Mouse (Mus musculus) embryonic facial prominence, embryonic 15.5 days (tissue): ENCODE measurements around the gene Rhoq. TPM values are rescaled to one million over a fixed set of nuclear protein-coding genes. Genes with fewer than 3 reads are reported as not detected.

Experiments used
- ATAC-seq: fragments of 200-750 bp; cut with Nextera tagmentation; 2 replicates; pipeline ENCODE4 v1.8.0; 2017; ENCODE audit warnings: low read depth, moderate TSS enrichment; ENCODE audit not compliant: insufficient number of reproducible peaks, low FRiP score, low TSS enrichment
- H3K27ac ChIP-seq: fragments of 300-500 bp; sonication (generic); replicated peaks from 2 replicates; pipeline ENCODE4 v1.5.1; 2015; ENCODE audit warnings: mild to moderate bottlenecking, inconsistent platforms
- H3K27me3 ChIP-seq: fragments of 300-500 bp; sonication (generic); 2 replicates; pipeline ENCODE4 v1.6.1; 2015; ENCODE audit warnings: inconsistent platforms
- H3K36me3 ChIP-seq: fragments of 300-500 bp; sonication (generic); 2 replicates; pipeline ENCODE4 v1.6.1; 2015; ENCODE audit warnings: mild to moderate bottlenecking, inconsistent platforms
- H3K4me1 ChIP-seq: fragments of 300-500 bp; sonication (generic); 2 replicates; pipeline ENCODE4 v1.6.1; 2015; ENCODE audit warnings: inconsistent platforms
- H3K4me2 ChIP-seq: fragments of 300-500 bp; sonication (generic); replicated peaks from 2 replicates; pipeline ENCODE4 v1.6.1; 2015; ENCODE audit warnings: mild to moderate bottlenecking, inconsistent platforms
- H3K4me3 ChIP-seq: fragments of 300-500 bp; sonication (generic); replicated peaks from 2 replicates; pipeline ENCODE4 v1.5.1; 2015; ENCODE audit warnings: mild to moderate bottlenecking, inconsistent platforms
- H3K9ac ChIP-seq: fragments of 300-500 bp; sonication (generic); 2 replicates; pipeline ENCODE4 v1.6.1; 2015; ENCODE audit warnings: inconsistent platforms
- H3K9me3 ChIP-seq: fragments of 300-500 bp; sonication (generic); replicated peaks from 2 replicates; pipeline ENCODE4 v1.6.1; 2016; ENCODE audit warnings: inconsistent platforms
- WGBS: fragments of 180-500 bp; shearing (Covaris S2); methylation state at CpG from one replicate; pipeline ENCODE4 v1.1.7; 2015; 5-methylcytosine and 5-hydroxymethylcytosine counted together
- polyA plus RNA-seq: library from polyadenylated mRNA; unstranded; fragments of >200 nt; fragmentation: Nextera tagmentation; extraction: Ambion mirVana; gene quantifications from 2 replicates; pipeline ENCODE4 v1.2.1, GENCODE M21; 2015

Gene Rhoq
- polyA plus RNA-seq, 1 experiment from 2014 or later, result 24.2 TPM

GRCm38 (mm10) chr17:86962297-86962893 is 487 bp upstream of the Rhoq start:
- peak overlapping the region; percentile 86 for H3K9ac ChIP-seq
- peaks cover 49% of the 10 kb centered on the region for H3K4me1 ChIP-seq
- peak; percentile 52 for ATAC-seq
- no peaks in the 10 kb centered on the region for H3K36me3 ChIP-seq
- no peaks in the 10 kb centered on the region for H3K9me3 ChIP-seq
- WGBS, result under 1% methylated on average over 24 of the region's 24 CpGs
- peak overlapping the region; percentile 80 for H3K4me2 ChIP-seq
- H3K27ac ChIP-seq, result peak overlapping the region; percentile 96
- H3K27me3 ChIP-seq, result no peaks in the 10 kb centered on the region
- H3K4me3 ChIP-seq, result peak overlapping the region; percentile 82

GRCm38 (mm10) chr17:86963586-86963902 is 662 bp downstream of the Rhoq start:
- Histone ChIP-seq H3K9ac (peak overlapping the region; percentile 86), H3K9me3 (no peaks in the 10 kb centered on the region), H3K4me2 (peak overlapping the region; percentile 80), H3K4me1 (peaks cover 61% of the 10 kb centered on the region), H3K36me3 (no peaks in the 10 kb centered on the region), H3K4me3 (peak overlapping the region; percentile 82), H3K27me3 (no peaks in the 10 kb centered on the region), H3K27ac (peak overlapping the region; percentile 96)
- ATAC-seq, result peak; percentile 8; the same call in 1 of the 2 replicates
- WGBS, result under 1% methylated on average over 26 of the region's 26 CpGs

- Histone ChIP-seq H3K4me3 (peak overlapping the region; percentile 82), H3K4me2 (peak overlapping the region; percentile 80), H3K4me1 (peaks cover 63% of the 10 kb centered on the region), H3K27ac (peak overlapping the region; percentile 96), H3K9ac (peak overlapping the region; percentile 86), H3K36me3 (no peaks in the 10 kb centered on the region), H3K27me3 (no peaks in the 10 kb centered on the region), H3K9me3 (no peaks in the 10 kb centered on the region)
- 2% methylated on average over 6 of the region's 6 CpGs for WGBS
- ATAC-seq, result no peak
These were observed 1.2 kb downstream of the Rhoq start for GRCm38 (mm10) chr17:86964041-86964440.

GRCm38 (mm10) chr17:86964502-86964901 is 1.6 kb downstream of the Rhoq start:
- Histone ChIP-seq H3K27me3 (no peaks in the 10 kb centered on the region), H3K4me2 (peak overlapping the region; percentile 80), H3K27ac (peak overlapping the region; percentile 96), H3K9ac (peak overlapping the region; percentile 86; the same call in 1 of the 2 replicates), H3K36me3 (no peaks in the 10 kb centered on the region), H3K9me3 (no peaks in the 10 kb centered on the region), H3K4me3 (peak overlapping the region; percentile 82), H3K4me1 (peaks cover 63% of the 10 kb centered on the region)
- 1% methylated on average over 10 of the region's 10 CpGs for WGBS
- ATAC-seq, result peak; percentile 63

- Histone ChIP-seq H3K4me3 (peak overlapping the region; percentile 82), H3K9ac (no peak overlapping the region), H3K4me1 (peaks cover 63% of the 10 kb centered on the region), H3K27me3 (no peaks in the 10 kb centered on the region), H3K27ac (peak overlapping the region; percentile 96; the same call in 1 of the 2 replicates), H3K36me3 (peaks cover 4% of the 10 kb centered on the region), H3K4me2 (peak overlapping the region; percentile 80), H3K9me3 (no peaks in the 10 kb centered on the region)
- no peak for ATAC-seq
- 59% methylated on average over 8 of the region's 8 CpGs for WGBS
These were observed 2.2 kb downstream of the Rhoq start for GRCm38 (mm10) chr17:86965121-86965520.

GRCm38 (mm10) chr17:86966040-86966439 is 3.2 kb downstream of the Rhoq start:
- Histone ChIP-seq H3K9ac (no peak overlapping the region), H3K27ac (no peak overlapping the region), H3K36me3 (peaks cover 13% of the 10 kb centered on the region), H3K4me3 (no peak overlapping the region), H3K4me1 (peaks cover 63% of the 10 kb centered on the region), H3K4me2 (no peak overlapping the region), H3K27me3 (no peaks in the 10 kb centered on the region), H3K9me3 (no peaks in the 10 kb centered on the region)
- no peak for ATAC-seq
- WGBS, result 82% methylated on average over 10 of the region's 10 CpGs

GRCm38 (mm10) chr17:86967048-86967447 is 4.2 kb downstream of the Rhoq start:
- H3K4me2 ChIP-seq, result no peak overlapping the region
- H3K9ac ChIP-seq, result no peak overlapping the region
- H3K4me3 ChIP-seq, result no peak overlapping the region
- peaks cover 59% of the 10 kb centered on the region for H3K4me1 ChIP-seq
- peaks cover 13% of the 10 kb centered on the region for H3K36me3 ChIP-seq
- H3K27ac ChIP-seq, result peak overlapping the region; percentile 18; the same call in 1 of the 2 replicates
- no peak for ATAC-seq
- WGBS, result 89% methylated on average over 12 of the region's 12 CpGs
- H3K9me3 ChIP-seq, result no peaks in the 10 kb centered on the region
- no peaks in the 10 kb centered on the region for H3K27me3 ChIP-seq

- no peak overlapping the region for H3K4me2 ChIP-seq
- WGBS, result 55% methylated on average over 10 of the region's 10 CpGs
- peak overlapping the region; percentile 18; the same call in 1 of the 2 replicates for H3K27ac ChIP-seq
These were observed 4.9 kb downstream of the Rhoq start for GRCm38 (mm10) chr17:86967536-86968525.

GRCm38 (mm10) chr17:86968581-86968980 is 5.7 kb downstream of the Rhoq start:
- peaks cover 56% of the 10 kb centered on the region for H3K4me1 ChIP-seq
- no peaks in the 10 kb centered on the region for H3K27me3 ChIP-seq
- no peak for ATAC-seq
- H3K9me3 ChIP-seq, result no peaks in the 10 kb centered on the region
- 0 out of 2 replicates have a peak overlapping the region, but pooled peaks have one; percentile 7 for H3K27ac ChIP-seq
- no peak overlapping the region for H3K9ac ChIP-seq
- H3K36me3 ChIP-seq, result peaks cover 26% of the 10 kb centered on the region
- no peak overlapping the region for H3K4me2 ChIP-seq
- H3K4me3 ChIP-seq, result no peak overlapping the region
- WGBS, result 83% methylated on average over 5 of the region's 5 CpGs

More at GRCm38 (mm10) chr17:86967536-86968525, 4.9 kb downstream of the Rhoq start:
- H3K4me1 ChIP-seq, result peaks cover 56% of the 10 kb centered on the region
- ATAC-seq, result no peak
- H3K27me3 ChIP-seq, result no peaks in the 10 kb centered on the region
- H3K9me3 ChIP-seq, result no peaks in the 10 kb centered on the region
- H3K9ac ChIP-seq, result no peak overlapping the region
- H3K36me3 ChIP-seq, result peaks cover 20% of the 10 kb centered on the region
- H3K4me3 ChIP-seq, result no peak overlapping the region

- no peak overlapping the region for H3K4me2 ChIP-seq
- 63% methylated on average over 5 of the region's 5 CpGs for WGBS
- no peak for ATAC-seq
- no peak overlapping the region for H3K4me3 ChIP-seq
- H3K9me3 ChIP-seq, result no peaks in the 10 kb centered on the region
- H3K9ac ChIP-seq, result no peak overlapping the region
- H3K27ac ChIP-seq, result no peak overlapping the region
- peaks cover 50% of the 10 kb centered on the region for H3K4me1 ChIP-seq
- H3K27me3 ChIP-seq, result no peaks in the 10 kb centered on the region
- peaks cover 31% of the 10 kb centered on the region for H3K36me3 ChIP-seq
These were observed 6.7 kb downstream of the Rhoq start for GRCm38 (mm10) chr17:86969582-86969981.

GRCm38 (mm10) chr17:86970026-86970750 is 7.3 kb downstream of the Rhoq start:
- H3K9ac ChIP-seq, result no peak overlapping the region

More at GRCm38 (mm10) chr17:86970026-86970750, 7.3 kb downstream of the Rhoq start:
- Histone ChIP-seq H3K27ac (no peak overlapping the region), H3K4me2 (no peak overlapping the region), H3K27me3 (no peaks in the 10 kb centered on the region), H3K4me1 (peaks cover 44% of the 10 kb centered on the region), H3K4me3 (no peak overlapping the region), H3K36me3 (peaks cover 37% of the 10 kb centered on the region), H3K9me3 (no peaks in the 10 kb centered on the region)
- WGBS, result 90% methylated on average over 15 of the region's 15 CpGs
- no peak for ATAC-seq
